Comparison of ENCODE assay signal across 10 mouse cellular contexts in the genomic region with DNA sequence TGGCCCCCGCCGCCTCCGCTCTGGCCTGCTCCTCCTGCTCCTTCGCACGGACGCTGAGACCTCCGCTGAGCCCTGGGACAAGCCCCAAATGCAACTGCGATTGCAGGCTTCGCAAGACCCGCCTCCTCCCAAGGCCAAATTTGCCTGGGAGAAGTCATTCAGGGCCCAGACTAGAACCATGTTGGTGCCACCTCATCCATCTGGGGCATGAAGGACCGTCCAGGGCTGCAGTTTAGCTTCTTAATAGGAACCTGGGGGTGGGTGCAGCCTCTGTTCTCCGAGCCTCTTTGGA. TPM values are rescaled to one million over a fixed set of nuclear protein-coding genes. Genes with fewer than 3 reads are reported as not detected.
DNase-seq lines count a peak whose midpoint lies in the region; ATAC-seq lines count a peak whose summit lies in the region.
"Had no signal": no experiment of that assay in that cellular context is flagged by ENCODE, and none has a peak within 500 bp of the region (broad histone marks: within the 10 kb centered on the region; RNA-seq: fewer than 3 reads in every experiment).

No protein-coding gene starts in this region.

- H3K27me3 ChIP-seq in hindbrain, embryonic 10.5 days (ENCODE audit: insufficient read depth, poor library complexity, severe bottlenecking): peaks cover 100% of the 10 kb centered on the region
- peaks cover 83% of the 10 kb centered on the region for H3K27me3 ChIP-seq in hindbrain, embryonic 16.5 days (replicated peaks; ENCODE audit: control insufficient read depth, insufficient read depth, low read length)
- H3K27me3 ChIP-seq in embryonic facial prominence, embryonic 14.5 days (replicated peaks; ENCODE audit: control insufficient read depth, insufficient read depth, low read length): peaks cover 63% of the 10 kb centered on the region
- H3K27me3 ChIP-seq in limb, embryonic 13.5 days: peaks cover 90% of the 10 kb centered on the region

- no peak for ATAC-seq in hindbrain, embryonic 16.5 days
- no peak for ATAC-seq in embryonic facial prominence, embryonic 14.5 days (ENCODE audit: low read depth)
- no peak for ATAC-seq in limb, embryonic 13.5 days (ENCODE audit: low FRiP score, low read depth)
- ATAC-seq: intestine, postnatal 0 days had no signal

- H3K4me2 ChIP-seq in hindbrain, embryonic 16.5 days (ENCODE audit: low read length): no peak overlapping the region
- H3K4me2 ChIP-seq in embryonic facial prominence, embryonic 14.5 days (ENCODE audit: low read depth, low read length): peak overlapping the region; percentile 81
- peak overlapping the region; percentile 90 for H3K4me2 ChIP-seq in limb, embryonic 13.5 days (replicated peaks)

- no peak overlapping the region for H3K9ac ChIP-seq in hindbrain, embryonic 16.5 days (ENCODE audit: low read depth, low read length)
- peak overlapping the region; percentile 71 for H3K9ac ChIP-seq in embryonic facial prominence, embryonic 14.5 days (ENCODE audit: low read depth, low read length)
- peak overlapping the region; percentile 72 for H3K9ac ChIP-seq in limb, embryonic 13.5 days

- H3K4me1 ChIP-seq in hindbrain, embryonic 10.5 days (replicated peaks): peaks cover 65% of the 10 kb centered on the region
- H3K4me1 ChIP-seq in hindbrain, embryonic 16.5 days (ENCODE audit: control insufficient read depth, insufficient read depth, low read depth, low read length): peaks cover 29% of the 10 kb centered on the region
- peaks cover 36% of the 10 kb centered on the region for H3K4me1 ChIP-seq in embryonic facial prominence, embryonic 14.5 days (ENCODE audit: control insufficient read depth, insufficient read depth, low read length)
- peaks cover 71% of the 10 kb centered on the region for H3K4me1 ChIP-seq in limb, embryonic 13.5 days

- 6% methylated on average over 12 of the region's 12 CpGs for WGBS in hindbrain, embryonic 10.5 days
- 7% methylated on average over 12 of the region's 12 CpGs for WGBS in hindbrain, embryonic 16.5 days
- WGBS in embryonic facial prominence, embryonic 14.5 days: 8% methylated on average over 9 of the region's 12 CpGs
- 11% methylated on average over 12 of the region's 12 CpGs for WGBS in limb, embryonic 13.5 days

- H3K27ac ChIP-seq in hindbrain, embryonic 10.5 days: no peak overlapping the region
- H3K27ac ChIP-seq in hindbrain, embryonic 16.5 days (ENCODE audit: low read depth, low read length): no peak overlapping the region
- H3K27ac ChIP-seq in embryonic facial prominence, embryonic 14.5 days (replicated peaks; ENCODE audit: low read depth, low read length): no peak overlapping the region
- peak overlapping the region; percentile 59 for H3K27ac ChIP-seq in limb, embryonic 13.5 days

- peak overlapping the region; percentile 51 for H3K4me3 ChIP-seq in hindbrain, embryonic 10.5 days
- no peak overlapping the region for H3K4me3 ChIP-seq in hindbrain, embryonic 16.5 days (ENCODE audit: low read length)
- H3K4me3 ChIP-seq in embryonic facial prominence, embryonic 14.5 days (ENCODE audit: low read depth, low read length): peak overlapping the region; percentile 56
- peak overlapping the region; percentile 63 for H3K4me3 ChIP-seq in limb, embryonic 13.5 days

- no peak for DNase-seq in hindbrain, embryonic 10.5 days (ENCODE audit: low spot score)
- DNase-seq in NIH3T3 (ENCODE audit: low read depth): peak; percentile 61
- DNase-seq in embryonic facial prominence, embryonic 14.5 days (ENCODE audit: low spot score): no peak
- no peak for DNase-seq in thymus, postnatal 4 days
- DNase-seq in left cerebral cortex, adult 9 months (ENCODE audit: low spot score in 2 of 2): no peak
- DNase-seq: gastrocnemius, postnatal 36 days; lung, postnatal 4 days had no signal

- H3K36me3 ChIP-seq in hindbrain, embryonic 10.5 days: no peaks in the 10 kb centered on the region
- H3K36me3 ChIP-seq in hindbrain, embryonic 16.5 days (ENCODE audit: control insufficient read depth, insufficient read depth, low read length): no peaks in the 10 kb centered on the region
- H3K36me3 ChIP-seq in embryonic facial prominence, embryonic 14.5 days (ENCODE audit: control insufficient read depth, insufficient read depth, low read length): no peaks in the 10 kb centered on the region
- no peaks in the 10 kb centered on the region for H3K36me3 ChIP-seq in limb, embryonic 13.5 days

- no peaks in the 10 kb centered on the region for H3K9me3 ChIP-seq in hindbrain, embryonic 10.5 days
- no peaks in the 10 kb centered on the region for H3K9me3 ChIP-seq in hindbrain, embryonic 16.5 days (ENCODE audit: control insufficient read depth, low read length)
- no peaks in the 10 kb centered on the region for H3K9me3 ChIP-seq in embryonic facial prominence, embryonic 14.5 days (ENCODE audit: control insufficient read depth, low read length)
- no peaks in the 10 kb centered on the region for H3K9me3 ChIP-seq in limb, embryonic 13.5 days

RNA-seq across cellular contexts. Expression of a gene that starts 2.8 kb away (rescaled TPM):
- polyA plus RNA-seq in hindbrain, embryonic 10.5 days (2016; fragmentation: Nextera tagmentation; extraction: Ambion mirVana): 4.5 and 10.3 TPM in 2 replicates
- polyA plus RNA-seq in hindbrain, embryonic 16.5 days (2015; fragmentation: Nextera tagmentation; extraction: Ambion mirVana): 9.3 and 15.5 TPM in 2 replicates
- polyA plus RNA-seq in embryonic facial prominence, embryonic 14.5 days (2014; fragmentation: Nextera tagmentation; extraction: Ambion mirVana): 67.3 and 68.1 TPM in 2 replicates
- polyA plus RNA-seq in limb, embryonic 13.5 days (2015; fragmentation: Nextera tagmentation; extraction: Ambion mirVana): 83.3 and 85.0 TPM in 2 replicates

RNA-seq across cellular contexts. Expression of a gene that starts 8.6 kb away (rescaled TPM):
- polyA plus RNA-seq in hindbrain, embryonic 10.5 days (2016; fragmentation: Nextera tagmentation; extraction: Ambion mirVana): 11.1 and 11.5 TPM in 2 replicates
- polyA plus RNA-seq in hindbrain, embryonic 16.5 days (2015; fragmentation: Nextera tagmentation; extraction: Ambion mirVana): 164 and 190 TPM in 2 replicates
- 10.2 and 14.5 TPM in 2 replicates for polyA plus RNA-seq in embryonic facial prominence, embryonic 14.5 days (2014; fragmentation: Nextera tagmentation; extraction: Ambion mirVana)
- polyA plus RNA-seq in limb, embryonic 13.5 days (2015; fragmentation: Nextera tagmentation; extraction: Ambion mirVana): 24.2 and 26.6 TPM in 2 replicates

RNA-seq across cellular contexts. Expression of a gene that starts 10.8 kb away (rescaled TPM):
- 131 and 148 TPM in 2 replicates for polyA plus RNA-seq in hindbrain, embryonic 10.5 days (2016; fragmentation: Nextera tagmentation; extraction: Ambion mirVana)
- 173 and 192 TPM in 2 replicates for polyA plus RNA-seq in hindbrain, embryonic 16.5 days (2015; fragmentation: Nextera tagmentation; extraction: Ambion mirVana)
- polyA plus RNA-seq in embryonic facial prominence, embryonic 14.5 days (2014; fragmentation: Nextera tagmentation; extraction: Ambion mirVana): 144 and 148 TPM in 2 replicates
- polyA plus RNA-seq in limb, embryonic 13.5 days (2015; fragmentation: Nextera tagmentation; extraction: Ambion mirVana): 139 and 148 TPM in 2 replicates

RNA-seq across cellular contexts. Expression of a gene that starts 14.9 kb away (rescaled TPM):
- polyA plus RNA-seq in hindbrain, embryonic 10.5 days (2016; fragmentation: Nextera tagmentation; extraction: Ambion mirVana): 914 and 933 TPM in 2 replicates
- 576 and 598 TPM in 2 replicates for polyA plus RNA-seq in hindbrain, embryonic 16.5 days (2015; fragmentation: Nextera tagmentation; extraction: Ambion mirVana)
- 991 and 1,091 TPM in 2 replicates for polyA plus RNA-seq in embryonic facial prominence, embryonic 14.5 days (2014; fragmentation: Nextera tagmentation; extraction: Ambion mirVana)
- polyA plus RNA-seq in limb, embryonic 13.5 days (2015; fragmentation: Nextera tagmentation; extraction: Ambion mirVana): 856 and 861 TPM in 2 replicates

RNA-seq across cellular contexts. Expression of a gene that starts 18.9 kb away (rescaled TPM):
- 18.5 and 19.1 TPM in 2 replicates for polyA plus RNA-seq in hindbrain, embryonic 10.5 days (2016; fragmentation: Nextera tagmentation; extraction: Ambion mirVana)
- polyA plus RNA-seq in hindbrain, embryonic 16.5 days (2015; fragmentation: Nextera tagmentation; extraction: Ambion mirVana): 36.1 and 37.5 TPM in 2 replicates
- polyA plus RNA-seq in embryonic facial prominence, embryonic 14.5 days (2014; fragmentation: Nextera tagmentation; extraction: Ambion mirVana): 18.7 and 21.5 TPM in 2 replicates
- 29.0 and 30.3 TPM in 2 replicates for polyA plus RNA-seq in limb, embryonic 13.5 days (2015; fragmentation: Nextera tagmentation; extraction: Ambion mirVana)
